In genomic region chr9:20973682-20974075, GRCm38 (mm10) we compare ENCODE assay signal across 8 mouse cellular contexts. TPM values are rescaled to one million over a fixed set of nuclear protein-coding genes. Genes with fewer than 3 reads are reported as not detected.
DNase-seq lines count a peak whose midpoint lies in the region; ATAC-seq and TF ChIP-seq lines count a peak whose summit lies in the region.

No protein-coding gene starts in this region.

- 60% methylated on average over 6 of the region's 6 CpGs for WGBS in forebrain, embryonic 11.5 days
- WGBS in forebrain, embryonic 14.5 days = 61% methylated on average over 6 of the region's 6 CpGs

- H3K27me3 ChIP-seq in forebrain, embryonic 11.5 days (ENCODE audit: control insufficient read depth, insufficient read depth, low read length) = no peaks in the 10 kb centered on the region
- no peaks in the 10 kb centered on the region for H3K27me3 ChIP-seq in forebrain, embryonic 14.5 days (replicated peaks; ENCODE audit: control insufficient read depth, insufficient read depth, low read length)

- peaks cover 7% of the 10 kb centered on the region; the same call in 1 of the 2 replicates for H3K4me1 ChIP-seq in forebrain, embryonic 11.5 days (replicated peaks; ENCODE audit: control insufficient read depth, insufficient read depth, low read length)
- H3K4me1 ChIP-seq in forebrain, embryonic 14.5 days (ENCODE audit: control insufficient read depth, insufficient read depth, low read length) = peaks cover 10% of the 10 kb centered on the region
- H3K4me1 ChIP-seq in bone marrow macrophage, adult 2 months (ENCODE audit: control insufficient read depth, insufficient read depth, low read length) = peaks cover 44% of the 10 kb centered on the region

- TF ChIP-seq CTCF in bone marrow macrophage, adult 2 months (IDR thresholded peaks at IDR 0.05; ENCODE audit: low read depth, low read length) = no peak

- no peak overlapping the region for H3K4me3 ChIP-seq in forebrain, embryonic 11.5 days (ENCODE audit: low read depth, low read length)
- H3K4me3 ChIP-seq in forebrain, embryonic 14.5 days (ENCODE audit: low read depth, low read length) = no peak overlapping the region
- peak overlapping the region; percentile 48 for H3K4me3 ChIP-seq in bone marrow macrophage, adult 2 months (ENCODE audit: insufficient read depth, low read length)

- no peaks in the 10 kb centered on the region for H3K9me3 ChIP-seq in forebrain, embryonic 11.5 days (ENCODE audit: control insufficient read depth, low read length)
- H3K9me3 ChIP-seq in forebrain, embryonic 14.5 days (replicated peaks; ENCODE audit: control insufficient read depth, low read length) = no peaks in the 10 kb centered on the region

- H3K27ac ChIP-seq in forebrain, embryonic 11.5 days (ENCODE audit: low read depth, low read length) = no peak overlapping the region
- no peak overlapping the region for H3K27ac ChIP-seq in forebrain, embryonic 14.5 days (ENCODE audit: low read depth, low read length)
- peak overlapping the region; percentile 66 for H3K27ac ChIP-seq in bone marrow macrophage, adult 2 months (ENCODE audit: insufficient read depth, low read depth, low read length)

- no peak for TF ChIP-seq POLR2A in bone marrow macrophage, adult 2 months (IDR thresholded peaks at IDR 0.05; ENCODE audit: borderline replicate concordance, low read depth, low read length)

- H3K9ac ChIP-seq in forebrain, embryonic 11.5 days (ENCODE audit: low read length) = 0 out of 2 replicates have a peak overlapping the region, but pooled peaks have one; percentile 13
- no peak overlapping the region for H3K9ac ChIP-seq in forebrain, embryonic 14.5 days (ENCODE audit: low read length)

- intact Hi-C loops in heart, postnatal 25 days (cut with DNase I) = no loop called here

- no peak for DNase-seq in forebrain, embryonic 11.5 days (ENCODE audit: low spot score)
- no peak for DNase-seq in forebrain, embryonic 14.5 days (ENCODE audit: low spot score)
- DNase-seq in heart, postnatal 25 days (ENCODE audit: low spot score) = peak; percentile 33
- peak; percentile 31 for DNase-seq in lung, postnatal 10 days
- DNase-seq in spleen, postnatal 36 days (ENCODE audit: low spot score in 2 of 2) = no peak
- no peak for DNase-seq in layer of hippocampus, postnatal 10 days (ENCODE audit: low spot score in 2 of 2)

- no peaks in the 10 kb centered on the region for H3K36me3 ChIP-seq in forebrain, embryonic 11.5 days (ENCODE audit: control insufficient read depth, insufficient read depth, low read length)
- no peaks in the 10 kb centered on the region for H3K36me3 ChIP-seq in forebrain, embryonic 14.5 days (ENCODE audit: control insufficient read depth, insufficient read depth, low read length)

- H3K4me2 ChIP-seq in forebrain, embryonic 11.5 days (ENCODE audit: low read depth, low read length, severe bottlenecking) = no peak overlapping the region
- no peak overlapping the region for H3K4me2 ChIP-seq in forebrain, embryonic 14.5 days (ENCODE audit: low read length)

- no peak for ATAC-seq in forebrain, embryonic 11.5 days (replicated peaks; ENCODE audit: low FRiP score)
- no peak for ATAC-seq in forebrain, embryonic 14.5 days
- ATAC-seq in inflammation-experienced regulatory T-cells, adult 6 months = no peak

RNA-seq across cellular contexts. Expression of gene S1pr2, which starts 2.9 kb away (rescaled TPM):
- 22.1 TPM in 2 replicates for polyA plus RNA-seq in forebrain, embryonic 11.5 days (2014; fragmentation: Nextera tagmentation; extraction: Ambion mirVana)
- 5.9 and 7.8 TPM in 2 replicates for polyA plus RNA-seq in forebrain, embryonic 14.5 days (2014; fragmentation: Nextera tagmentation; extraction: Ambion mirVana)
- polyA plus RNA-seq in bone marrow macrophage, adult 2 months (2012; ENCODE audit: insufficient read depth, insufficient read length, missing spikeins) = 46.5 and 48.2 TPM in 2 replicates
- 1 to 10 TPM; 4.2 to 6.7 TPM for total RNA-seq in heart, postnatal 25 days (2021)
- 1 to 10 TPM; 5.1 to 6.4 (median 5.9) TPM for polyA plus RNA-seq in inflammation-experienced regulatory T-cells, adult 6 months (2017; shearing (Covaris generic))
- total RNA-seq in layer of hippocampus, postnatal 10 days (2021) = 1 to 10 TPM; 3.1 to 4.1 TPM

RNA-seq across cellular contexts. Expression of gene Dnmt1, which starts 14.0 kb away (rescaled TPM):
- 93.4 and 94.8 TPM in 2 replicates for polyA plus RNA-seq in forebrain, embryonic 11.5 days (2014; fragmentation: Nextera tagmentation; extraction: Ambion mirVana)
- polyA plus RNA-seq in forebrain, embryonic 14.5 days (2014; fragmentation: Nextera tagmentation; extraction: Ambion mirVana) = 51.1 and 52.1 TPM in 2 replicates
- polyA plus RNA-seq in bone marrow macrophage, adult 2 months (2012; ENCODE audit: insufficient read depth, insufficient read length, missing spikeins) = 53.0 and 54.5 TPM in 2 replicates
- 10 to 100 TPM; 12.4 to 12.7 TPM for total RNA-seq in heart, postnatal 25 days (2021)
- polyA plus RNA-seq in inflammation-experienced regulatory T-cells, adult 6 months (2017; shearing (Covaris generic)) = 10 to 100 TPM; 41.0 to 78.9 (median 43.9) TPM
- 10 to 100 TPM; 47.4 to 52.1 TPM for total RNA-seq in layer of hippocampus, postnatal 10 days (2021)

RNA-seq across cellular contexts. Expression of gene Mrpl4, which starts 28.9 kb away (rescaled TPM):
- 119 and 130 TPM in 2 replicates for polyA plus RNA-seq in forebrain, embryonic 11.5 days (2014; fragmentation: Nextera tagmentation; extraction: Ambion mirVana)
- 118 and 129 TPM in 2 replicates for polyA plus RNA-seq in forebrain, embryonic 14.5 days (2014; fragmentation: Nextera tagmentation; extraction: Ambion mirVana)
- 52.7 and 61.3 TPM in 2 replicates for polyA plus RNA-seq in bone marrow macrophage, adult 2 months (2012; ENCODE audit: insufficient read depth, insufficient read length, missing spikeins)
- 100 to 1,000 TPM; 143 to 144 TPM for total RNA-seq in heart, postnatal 25 days (2021)
- polyA plus RNA-seq in inflammation-experienced regulatory T-cells, adult 6 months (2017; shearing (Covaris generic)) = 100 to 1,000 TPM in 2 of 3 experiments, 10 to 100 TPM in 1; 95.6 to 122 (median 112) TPM
- total RNA-seq in layer of hippocampus, postnatal 10 days (2021) = 10 to 100 TPM; 47.2 to 54.4 TPM

RNA-seq across cellular contexts. Expression of gene Icam1, which starts 42.1 kb away (rescaled TPM):
- polyA plus RNA-seq in forebrain, embryonic 11.5 days (2014; fragmentation: Nextera tagmentation; extraction: Ambion mirVana) = 4.2 and 4.8 TPM in 2 replicates
- 2.6 and 3.5 TPM in 2 replicates for polyA plus RNA-seq in forebrain, embryonic 14.5 days (2014; fragmentation: Nextera tagmentation; extraction: Ambion mirVana)
- 67.4 and 79.0 TPM in 2 replicates for polyA plus RNA-seq in bone marrow macrophage, adult 2 months (2012; ENCODE audit: insufficient read depth, insufficient read length, missing spikeins)
- total RNA-seq in heart, postnatal 25 days (2021) = 1 to 10 TPM; 7.7 to 9.6 TPM
- 10 to 100 TPM; 50.8 to 92.7 (median 68.9) TPM for polyA plus RNA-seq in inflammation-experienced regulatory T-cells, adult 6 months (2017; shearing (Covaris generic))
- 1 to 10 TPM; 3.0 to 3.9 TPM for total RNA-seq in layer of hippocampus, postnatal 10 days (2021)

RNA-seq across cellular contexts. Expression of gene Icam4, which starts 55.5 kb away (rescaled TPM):
- 5.8 and 6.2 TPM in 2 replicates for polyA plus RNA-seq in forebrain, embryonic 11.5 days (2014; fragmentation: Nextera tagmentation; extraction: Ambion mirVana)
- not detected in 2 replicates for polyA plus RNA-seq in forebrain, embryonic 14.5 days (2014; fragmentation: Nextera tagmentation; extraction: Ambion mirVana)
- not detected in 2 replicates for polyA plus RNA-seq in bone marrow macrophage, adult 2 months (2012; ENCODE audit: insufficient read depth, insufficient read length, missing spikeins)
- total RNA-seq in heart, postnatal 25 days (2021) = under 1 TPM; 0.26 to 0.64 TPM
- 1 to 10 TPM; 1.6 to 6.3 (median 3.1) TPM for polyA plus RNA-seq in inflammation-experienced regulatory T-cells, adult 6 months (2017; shearing (Covaris generic))
- under 1 TPM in 1 of 2 experiments, not detected in 1; 0.56 TPM for total RNA-seq in layer of hippocampus, postnatal 10 days (2021)

Comparison
In these comparisons a context has a peak if more than half of its experiments do, and no peak if none do; other contexts are left out.
1. DNase-seq: peak in heart, postnatal 25 days (single experiment) and lung, postnatal 10 days (single experiment); none in forebrain, embryonic 11.5 days (single experiment), forebrain, embryonic 14.5 days (single experiment), spleen, postnatal 36 days (0 of 2) and layer of hippocampus, postnatal 10 days (0 of 2).